Mouse (Mus musculus) c-Kit-positive CD71-positive TER-119-positive erythroid progenitor cells, embryonic 14.5 days (primary cell): ENCODE data around the gene Olfr924.
"Not testable (repeated sequence)": the region's sequence is repeated elsewhere in the genome, so short reads cannot be mapped to it uniquely, and the experiment has no call there.

Experiments
- DNase-seq: peaks from one replicate; pipeline ENCODE4 v3.0.0-alpha.2; 2013; ENCODE audit warnings: low spot score

Olfr924 gene

GRCm38 (mm10) chr9:38844149-38844548 lies at the start of gene Olfr924:
Olfr924 (plus strand) TSS chr9:38844449.
- no peak for DNase-seq

GRCm38 (mm10) chr9:38805696-38806095 lies 38.6 kb upstream of the Olfr924 start:
- DNase-seq = no peak

GRCm38 (mm10) chr9:38814314-38814713 lies 29.9 kb upstream of the Olfr924 start, which contains the start of gene Olfr922:
Olfr922 (plus strand) TSS chr9:38814614.
- DNase-seq = no peak

- DNase-seq = no peak
Measured at GRCm38 (mm10) chr9:38815458-38815986, 28.7 kb upstream of the Olfr924 start.

- DNase-seq = no peak
Measured at GRCm38 (mm10) chr9:38826245-38826644, 18.0 kb upstream of the Olfr924 start, which contains the start of gene Olfr923. Olfr923 (plus strand) TSS chr9:38826545.

GRCm38 (mm10) chr9:38833027-38833426 lies 11.2 kb upstream of the Olfr924 start:
- no peak for DNase-seq

GRCm38 (mm10) chr9:38854760-38855159 lies 10.5 kb downstream of the Olfr924 start, which contains the start of gene Olfr26:
Olfr26 (plus strand) TSS chr9:38855060.
- no peak for DNase-seq

- DNase-seq = not testable (repeated sequence)
Measured at GRCm38 (mm10) chr9:38874880-38875279, 30.6 kb downstream of the Olfr924 start.

- DNase-seq = no peak
Measured at GRCm38 (mm10) chr9:38876826-38877225, 32.6 kb downstream of the Olfr924 start, which contains the start of gene Olfr926. Olfr926 (plus strand) TSS chr9:38877126.
